Mouse (Mus musculus): ENCODE data around the gene Adamts12. TPM values are rescaled to one million over a fixed set of nuclear protein-coding genes. Genes with fewer than 3 reads are reported as not detected.

Adamts12 gene
- total RNA-seq, 2 experiments from 2014 or later: 6.8 to 7.1 TPM

- intact Hi-C loops (cut with DNase I): no loop called here
- DNase-seq (ENCODE audit: low spot score): no peak
Measured at GRCm38 (mm10) chr15:11246402-11246801, 181.8 kb downstream of the Adamts12 start.

GRCm38 (mm10) chr15:11279273-11280080, 214.9 kb downstream of the Adamts12 start:
- no peak for DNase-seq (ENCODE audit: low spot score)
- intact Hi-C loops (cut with DNase I): no loop called here

GRCm38 (mm10) chr15:11280689-11281264, 216.2 kb downstream of the Adamts12 start:
- DNase-seq (ENCODE audit: low spot score): no peak
- intact Hi-C loops (cut with DNase I): no loop called here

GRCm38 (mm10) chr15:11283171-11283570, 218.6 kb downstream of the Adamts12 start:
- no peak for DNase-seq (ENCODE audit: low spot score)
- intact Hi-C loops (cut with DNase I): no loop called here

GRCm38 (mm10) chr15:11287780-11288179, 223.2 kb downstream of the Adamts12 start:
- intact Hi-C loops (cut with DNase I): no loop called here
- DNase-seq (ENCODE audit: low spot score): no peak

GRCm38 (mm10) chr15:11292246-11292645, 227.7 kb downstream of the Adamts12 start:
- intact Hi-C loops (cut with DNase I): no loop called here
- no peak for DNase-seq (ENCODE audit: low spot score)

GRCm38 (mm10) chr15:11295016-11295415, 230.4 kb downstream of the Adamts12 start:
- DNase-seq (ENCODE audit: low spot score): no peak
- intact Hi-C loops (cut with DNase I): no loop called here

GRCm38 (mm10) chr15:11297960-11298359, 233.4 kb downstream of the Adamts12 start:
- intact Hi-C loops (cut with DNase I): no loop called here
- no peak for DNase-seq (ENCODE audit: low spot score)

GRCm38 (mm10) chr15:11317077-11317476, 252.5 kb downstream of the Adamts12 start:
- intact Hi-C loops (cut with DNase I): no loop called here
- no peak for DNase-seq (ENCODE audit: low spot score)

GRCm38 (mm10) chr15:11320481-11320880, 255.9 kb downstream of the Adamts12 start:
- no peak for DNase-seq (ENCODE audit: low spot score)
- intact Hi-C loops (cut with DNase I): loop anchor here (1.0 kb wide), 2 partner anchors 282 to 399 kb away; no protein-coding TSS in a partner anchor

- intact Hi-C loops (cut with DNase I): no loop called here
- no peak for DNase-seq (ENCODE audit: low spot score)
Measured at GRCm38 (mm10) chr15:11339467-11340180, 275.0 kb downstream of the Adamts12 start.

- intact Hi-C loops (cut with DNase I): no loop called here
- DNase-seq (ENCODE audit: low spot score): no peak
Measured at GRCm38 (mm10) chr15:11355865-11356264, 291.3 kb downstream of the Adamts12 start.

GRCm38 (mm10) chr15:11357501-11357900, 292.9 kb downstream of the Adamts12 start:
- intact Hi-C loops (cut with DNase I): no loop called here
- no peak for DNase-seq (ENCODE audit: low spot score)

GRCm38 (mm10) chr15:11360888-11361287, 296.3 kb downstream of the Adamts12 start:
- intact Hi-C loops (cut with DNase I): no loop called here
- DNase-seq (ENCODE audit: low spot score): no peak

GRCm38 (mm10) chr15:11361824-11362223, 297.2 kb downstream of the Adamts12 start:
- DNase-seq (ENCODE audit: low spot score): no peak
- intact Hi-C loops (cut with DNase I): no loop called here

- intact Hi-C loops (cut with DNase I): no loop called here
- DNase-seq (ENCODE audit: low spot score): no peak
Measured at GRCm38 (mm10) chr15:11364112-11364511, 299.5 kb downstream of the Adamts12 start.

- no peak for DNase-seq (ENCODE audit: low spot score)
- intact Hi-C loops (cut with DNase I): no loop called here
Measured at GRCm38 (mm10) chr15:11364795-11365194, 300.2 kb downstream of the Adamts12 start.

- intact Hi-C loops (cut with DNase I): no loop called here
- DNase-seq (ENCODE audit: low spot score): no peak
Measured at GRCm38 (mm10) chr15:11369572-11369971, 305.0 kb downstream of the Adamts12 start.

GRCm38 (mm10) chr15:11370477-11371085, 306.0 kb downstream of the Adamts12 start:
- intact Hi-C loops (cut with DNase I): no loop called here

GRCm38 (mm10) chr15:11379431-11380086, 315.0 kb downstream of the Adamts12 start:
- intact Hi-C loops (cut with DNase I): loop anchor here (1.0 to 2.0 kb wide), 2 partner anchors 341 to 459 kb away; no protein-coding TSS in a partner anchor
- no peak for DNase-seq (ENCODE audit: low spot score)

More at GRCm38 (mm10) chr15:11370477-11371085, 306.0 kb downstream of the Adamts12 start:
- no peak for DNase-seq (ENCODE audit: low spot score)

Measured in heart, postnatal 25 days (tissue).